Mouse (Mus musculus) T-helper 2 cell (primary cell): Measurements from ENCODE around the gene D1Ertd622e.
"Not testable (repeated sequence)": the region's sequence is repeated elsewhere in the genome, so short reads cannot be mapped to it uniquely, and the experiment has no call there.

Experiments used
- in situ Hi-C: fragments of 300-600 bp; cut with MboI, MseI; formaldehyde crosslinking; loops from one replicate; pipeline ENCODE4 v1.15.1; 2025; ENCODE audit warnings: high pct_unique_total_duplicates

The D1Ertd622e gene

GRCm38 (mm10) chr1:97583085-97583484 lies 78.8 kb downstream of the D1Ertd622e start:
- in situ Hi-C loops: no loop called here

- in situ Hi-C loops: not testable (repeated sequence)
Measured at GRCm38 (mm10) chr1:97580680-97581079, 81.2 kb downstream of the D1Ertd622e start.

- in situ Hi-C loops: no loop called here
Measured at GRCm38 (mm10) chr1:97580270-97580669, 81.6 kb downstream of the D1Ertd622e start.

- in situ Hi-C loops: no loop called here
Measured at GRCm38 (mm10) chr1:97578025-97578417, 83.9 kb downstream of the D1Ertd622e start.

GRCm38 (mm10) chr1:97577062-97578024 lies 84.5 kb downstream of the D1Ertd622e start:
- in situ Hi-C loops: no loop called here

GRCm38 (mm10) chr1:97576576-97576975 lies 85.3 kb downstream of the D1Ertd622e start:
- in situ Hi-C loops: no loop called here

GRCm38 (mm10) chr1:97570814-97571213 lies 91.1 kb downstream of the D1Ertd622e start:
- in situ Hi-C loops: no loop called here

- in situ Hi-C loops: no loop called here
Measured at GRCm38 (mm10) chr1:97567956-97568355, 93.9 kb downstream of the D1Ertd622e start.

GRCm38 (mm10) chr1:97564641-97565040 lies 97.2 kb downstream of the D1Ertd622e start:
- in situ Hi-C loops: no loop called here

GRCm38 (mm10) chr1:97562867-97563266 lies 99.0 kb downstream of the D1Ertd622e start:
- in situ Hi-C loops: no loop called here
